Mouse (Mus musculus): ENCODE results near the gene Ccne1.

DNA sequence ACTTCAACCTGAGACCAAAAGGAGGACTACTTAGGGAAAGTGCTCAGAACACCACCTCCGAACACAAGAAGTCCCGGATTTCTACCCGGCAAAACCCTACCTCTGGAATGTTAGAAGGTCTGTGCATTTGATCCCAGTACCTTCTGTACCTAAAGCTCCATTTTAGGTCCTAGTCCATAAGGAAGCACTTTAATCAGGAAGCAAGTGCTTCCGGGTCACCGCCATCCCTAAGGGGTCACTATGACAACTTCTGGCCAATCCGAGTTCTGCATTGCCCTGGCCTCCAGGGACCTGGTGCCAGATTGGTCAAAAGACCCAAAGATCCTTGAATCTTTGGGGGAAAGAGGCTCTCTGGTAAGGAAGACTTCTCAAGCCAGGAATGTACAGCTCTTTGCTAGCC, 31.8 kb downstream of the Ccne1 start:
- TF ChIP-seq POLR2A (IDR thresholded peaks at IDR 0.05; ENCODE audit: control insufficient read depth in 1 of 2, insufficient read depth in 1 of 2, low read depth in 1 of 2, low read length in 2 of 2, poor library complexity in 1 of 2) (no peak), EP300 (IDR thresholded peaks at IDR 0.05; ENCODE audit: low read depth in 1 of 2, low read length in 2 of 2) (no peak), E2F4 (IDR thresholded peaks at IDR 0.05; ENCODE audit: borderline replicate concordance, low read depth, low read length) (no peak), CTCF (IDR thresholded peaks at IDR 0.05 in 2 of 3, conservative IDR thresholded peaks at IDR 0.05 in 1 of 3; ENCODE audit: control insufficient read depth in 1 of 3, insufficient read depth in 1 of 3, low read depth in 2 of 3, low read length in 3 of 3, poor library complexity in 1 of 3, severe bottlenecking in 1 of 3) (no peak), MYC (IDR thresholded peaks at IDR 0.05; ENCODE audit: low read depth, low read length) (no peak), ZNF384 (IDR thresholded peaks at IDR 0.05; ENCODE audit: low read depth, low read length) (no peak), JUND (IDR thresholded peaks at IDR 0.05; ENCODE audit: low read depth, low read length) (no peak), CHD2 (IDR thresholded peaks at IDR 0.05; ENCODE audit: low read length) (no peak), GATA1 (IDR thresholded peaks at IDR 0.05; ENCODE audit: low read depth, low read length) (no peak), TBP (IDR thresholded peaks at IDR 0.05; ENCODE audit: low read depth, low read length) (no peak), TAL1 (IDR thresholded peaks at IDR 0.05; ENCODE audit: low read length) (no peak), MEF2A (IDR thresholded peaks at IDR 0.05; ENCODE audit: extremely low read depth, insufficient replicate concordance, low read depth, low read length, poor library complexity, severe bottlenecking) (no peak), ZC3H11A (IDR thresholded peaks at IDR 0.05; ENCODE audit: low read depth, low read length) (no peak)

Data from MEL (cell line).